Mouse (Mus musculus) midbrain, embryonic 15.5 days (tissue): Measurements from ENCODE around the gene Slc18a2. TPM values are rescaled to one million over a fixed set of nuclear protein-coding genes. Genes with fewer than 3 reads are reported as not detected.

Experiments
- ATAC-seq: fragments of 200-750 bp; cut with Nextera tagmentation; replicated peaks from 2 replicates; pipeline ENCODE4 v1.8.0; 2017; ENCODE audit warnings: moderate TSS enrichment
- H3K27ac ChIP-seq: fragments of 300-500 bp; sonication (generic); 2 replicates; pipeline ENCODE4 v1.5.1; 2015; ENCODE audit warnings: mild to moderate bottlenecking, inconsistent platforms
- H3K27me3 ChIP-seq: fragments of 300-500 bp; sonication (generic); replicated peaks from 2 replicates; pipeline ENCODE4 v1.6.1; 2015; ENCODE audit warnings: inconsistent platforms
- H3K36me3 ChIP-seq: fragments of 300-500 bp; sonication (generic); replicated peaks from 2 replicates; pipeline ENCODE4 v1.6.1; 2015; ENCODE audit warnings: inconsistent platforms
- H3K4me1 ChIP-seq: fragments of 300-500 bp; sonication (generic); 2 replicates; pipeline ENCODE4 v1.6.1; 2015; ENCODE audit warnings: inconsistent platforms
- H3K4me2 ChIP-seq: fragments of 300-500 bp; sonication (generic); 2 replicates; pipeline ENCODE4 v1.6.1; 2015; ENCODE audit warnings: inconsistent platforms, mild to moderate bottlenecking, moderate library complexity
- H3K4me3 ChIP-seq: fragments of 300-500 bp; sonication (generic); 2 replicates; pipeline ENCODE4 v1.5.1; 2015; ENCODE audit warnings: mild to moderate bottlenecking, inconsistent platforms
- H3K9ac ChIP-seq: fragments of 300-500 bp; sonication (generic); 2 replicates; pipeline ENCODE4 v1.6.1; 2015; ENCODE audit warnings: mild to moderate bottlenecking, inconsistent platforms
- H3K9me3 ChIP-seq: fragments of 300-500 bp; sonication (generic); 2 replicates; pipeline ENCODE4 v1.6.1; 2016; ENCODE audit warnings: inconsistent platforms
- WGBS: fragments of 180-500 bp; shearing (Covaris S2); methylation state at CpG from one replicate; pipeline ENCODE4 v1.1.7; 2015; ENCODE audit warnings: mixed read lengths; 5-methylcytosine and 5-hydroxymethylcytosine counted together
- polyA plus RNA-seq: library from polyadenylated mRNA; unstranded; fragments of >200 nt; fragmentation: Nextera tagmentation; extraction: Ambion mirVana; gene quantifications from 2 replicates; pipeline ENCODE4 v1.2.1, GENCODE M21; 2015

The Slc18a2 gene
- polyA plus RNA-seq, 1 experiment from 2014 or later = 28.3 TPM

- H3K9me3 ChIP-seq = no peaks in the 10 kb centered on the region
- H3K27ac ChIP-seq = peak overlapping the region; percentile 95
- H3K4me2 ChIP-seq = peak overlapping the region; percentile 94
- H3K4me3 ChIP-seq = peak overlapping the region; percentile 90
- WGBS = under 1% methylated on average over 69 of the region's 70 CpGs
- peak; percentile 76 for ATAC-seq
- no peaks in the 10 kb centered on the region for H3K36me3 ChIP-seq
- H3K4me1 ChIP-seq = peaks cover 38% of the 10 kb centered on the region
- H3K27me3 ChIP-seq = no peaks in the 10 kb centered on the region
- peak overlapping the region; percentile 79 for H3K9ac ChIP-seq
Observed at GRCm38 (mm10) chr19:59345081-59345657, 84.5 kb downstream of the Slc18a2 start.

Other genes starting within 250 kb of the Slc18a2 start
- 38.3 and 45.0 TPM in 2 replicates for gene Shtn1, start 184.8 kb upstream of the Slc18a2 start, polyA plus RNA-seq
- 0.92 and 1.0 TPM in 2 replicates for gene Vax1, start 90.8 kb upstream of the Slc18a2 start, polyA plus RNA-seq
- gene Kcnk18, start 41.7 kb upstream of the Slc18a2 start, polyA plus RNA-seq = not detected in 2 replicates
- 7.3 and 8.0 TPM in 2 replicates for gene Rps12-ps3, start 61.4 kb downstream of the Slc18a2 start, polyA plus RNA-seq
- gene Pdzd8, start 84.9 kb downstream of the Slc18a2 start, polyA plus RNA-seq = 9.9 and 10.3 TPM in 2 replicates
- gene Emx2, start 197.5 kb downstream of the Slc18a2 start, polyA plus RNA-seq = 15.5 and 18.2 TPM in 2 replicates